Mouse (Mus musculus) heart, adult 2 months (tissue): ENCODE results near the gene Trem2.

Experiments used
- CTCF ChIP-seq: fragments of 200-600 bp; IDR thresholded peaks from 2 replicates; pipeline ENCODE4 v1.8.1; 2022; ENCODE audit warnings: antibody characterized with exemption, mild to moderate bottlenecking, moderate library complexity
- POLR2A ChIP-seq: fragments of 200-500 bp; IDR thresholded peaks from 2 replicates; pipeline ENCODE4 v1.6.1; 2011; ENCODE audit warnings: mild to moderate bottlenecking, low read depth, low read length, control low read depth; ENCODE audit not compliant: insufficient read depth

DNA sequence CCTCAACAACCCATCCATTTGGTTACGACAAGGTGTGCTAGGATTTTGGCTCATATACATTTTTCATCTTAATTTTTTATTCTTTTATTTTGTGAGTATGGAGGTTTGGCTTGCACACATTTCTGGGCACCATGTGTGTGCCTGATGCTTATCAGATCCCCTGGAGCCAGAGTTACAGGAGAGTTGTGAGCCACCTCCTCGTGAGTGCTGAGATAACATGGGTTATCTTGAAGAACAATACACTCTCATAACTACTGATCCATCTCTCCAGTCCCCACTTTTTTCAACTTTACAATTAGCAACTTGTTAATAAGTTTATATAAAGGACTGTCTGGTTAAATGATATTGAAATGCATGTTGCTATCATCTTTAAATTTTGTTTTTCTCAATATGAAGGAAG lies 24.9 kb upstream of the Trem2 start:
- TF ChIP-seq CTCF (no peak), POLR2A (no peak)
